Mouse (Mus musculus) stomach, postnatal 0 days (tissue): ENCODE measurements around the gene Slit1. TPM values are rescaled to one million over a fixed set of nuclear protein-coding genes. Genes with fewer than 3 reads are reported as not detected.

Experiments
- ATAC-seq: fragments of 200-750 bp; cut with Nextera tagmentation; 2 replicates; pipeline ENCODE4 v1.8.0; 2017; ENCODE audit not compliant: low FRiP score, low TSS enrichment
- DNase-seq: peaks from one replicate; pipeline ENCODE4 v3.0.0-alpha.2; 2016; ENCODE audit warnings: low spot score
- H3K27ac ChIP-seq: fragments of 300-500 bp; sonication (generic); replicated peaks from 2 replicates; pipeline ENCODE4 v1.5.1; 2014; ENCODE audit warnings: mild to moderate bottlenecking, control low read depth
- H3K27me3 ChIP-seq: fragments of 300-500 bp; sonication (generic); 2 replicates; pipeline ENCODE4 v1.6.1; 2014; ENCODE audit warnings: low read length; ENCODE audit not compliant: control insufficient read depth, insufficient read depth
- H3K36me3 ChIP-seq: fragments of 300-500 bp; sonication (generic); 2 replicates; pipeline ENCODE4 v1.6.1; 2014; ENCODE audit warnings: low read length, mixed read lengths; ENCODE audit not compliant: control insufficient read depth, insufficient read depth
- H3K4me1 ChIP-seq: fragments of 300-500 bp; sonication (generic); replicated peaks from 2 replicates; pipeline ENCODE4 v1.6.1; 2014; ENCODE audit warnings: antibody characterized with exemption; ENCODE audit not compliant: control insufficient read depth, insufficient read depth
- H3K4me2 ChIP-seq: fragments of 300-500 bp; sonication (generic); replicated peaks from 2 replicates; pipeline ENCODE4 v1.6.1; 2014; ENCODE audit warnings: low read depth, mild to moderate bottlenecking, control low read depth, moderate library complexity
- H3K4me3 ChIP-seq: fragments of 300-500 bp; sonication (generic); 2 replicates; pipeline ENCODE4 v1.5.1; 2014; ENCODE audit warnings: low read depth, low read length, control low read depth
- H3K9ac ChIP-seq: fragments of 300-500 bp; sonication (generic); 2 replicates; pipeline ENCODE4 v1.6.1; 2014; ENCODE audit warnings: mild to moderate bottlenecking, low read length, control low read depth, mixed read lengths
- H3K9me3 ChIP-seq: fragments of 300-500 bp; sonication (generic); 2 replicates; pipeline ENCODE4 v1.6.1; 2016; ENCODE audit warnings: low read length; ENCODE audit not compliant: control insufficient read depth
- CTCF ChIP-seq: IDR thresholded peaks from 2 replicates; pipeline ENCODE4 v1.5.1; 2016; ENCODE audit warnings: antibody characterized with exemption, low read depth, mild to moderate bottlenecking, moderate library complexity
- EP300 ChIP-seq: optimal IDR thresholded peaks from 2 replicates; pipeline ENCODE3; 2016; ENCODE audit warnings: antibody characterized with exemption
- WGBS: fragments of 180-500 bp; shearing (Covaris S2); extraction: QIAGEN DNeasy Blood & Tissue Kit; methylation state at CpG from one replicate; pipeline ENCODE4 v1.1.7; 2014; 5-methylcytosine and 5-hydroxymethylcytosine counted together
- polyA plus RNA-seq: library from polyadenylated mRNA; unstranded; fragments of >200 nt; fragmentation: Nextera tagmentation; extraction: Ambion mirVana; gene quantifications from 2 replicates; pipeline ENCODE4 v1.2.1, GENCODE M21; 2015

The Slit1 gene
- polyA plus RNA-seq, 1 experiment from 2014 or later = 0.28 TPM

DNA sequence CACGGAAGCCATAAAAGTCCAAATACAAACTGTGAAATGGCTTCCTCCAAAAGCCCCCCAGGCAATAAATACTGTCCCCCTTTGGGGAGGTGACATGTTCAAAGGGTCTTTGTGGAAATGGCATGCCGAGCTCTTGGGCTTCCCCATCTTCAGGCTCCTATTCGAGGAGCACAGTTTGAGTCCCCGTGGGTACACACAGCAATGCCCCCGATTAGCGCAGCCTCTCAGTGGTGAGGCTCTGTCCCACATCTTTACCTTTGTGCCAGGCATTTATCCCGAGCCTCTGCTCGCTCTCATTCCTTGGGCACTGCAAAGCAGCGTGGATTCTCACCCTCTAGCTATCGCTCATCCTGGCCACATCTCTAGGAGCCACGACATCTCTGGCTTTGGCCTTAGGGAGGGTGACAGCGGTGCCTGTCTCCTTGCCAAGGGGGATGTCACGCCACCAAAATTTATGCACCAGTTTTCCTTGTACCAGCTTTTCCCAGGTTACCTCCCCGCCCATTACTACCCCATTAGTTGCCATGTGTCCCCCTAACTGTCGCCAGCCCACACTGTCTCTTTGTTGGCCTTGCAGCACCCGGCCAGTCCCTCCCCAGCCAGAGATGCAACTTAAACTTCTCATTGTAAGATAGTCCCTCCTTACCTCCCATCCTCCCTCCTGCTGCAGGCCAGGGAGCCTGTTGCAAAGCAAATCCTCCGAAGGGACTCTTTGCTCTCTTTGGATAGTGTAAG is 37.2 kb downstream of the Slit1 start:
- TF ChIP-seq CTCF (no peak), EP300 (no peak)
- Histone ChIP-seq H3K4me1 (no peaks in the 10 kb centered on the region), H3K9ac (no peak overlapping the region), H3K27ac (no peak overlapping the region), H3K36me3 (no peaks in the 10 kb centered on the region), H3K4me3 (no peak overlapping the region), H3K4me2 (no peak overlapping the region), H3K9me3 (no peaks in the 10 kb centered on the region), H3K27me3 (no peaks in the 10 kb centered on the region)
- DNase-seq (no peak), ATAC-seq (no peak)
- WGBS = 80% methylated on average over 17 of the region's 17 CpGs

DNA sequence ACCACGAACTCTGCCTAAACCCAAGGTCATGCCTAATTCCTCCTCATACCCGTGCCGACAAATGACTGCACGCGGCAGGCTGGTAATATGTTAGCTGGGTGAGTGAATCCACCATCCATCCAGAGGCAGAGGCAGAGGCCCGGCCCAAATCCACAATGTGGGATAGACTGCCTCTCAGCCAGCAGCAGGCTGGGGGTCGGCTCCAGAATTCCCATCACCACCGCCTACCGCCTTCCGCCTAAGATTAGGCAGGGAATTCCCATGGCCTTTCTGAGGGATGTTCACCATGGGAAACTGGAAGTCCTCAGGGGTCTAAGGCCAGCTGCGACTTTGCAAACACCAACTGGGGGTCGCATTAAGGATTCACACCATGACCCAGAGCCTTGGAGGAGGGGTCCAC is 38.0 kb downstream of the Slit1 start:
- Histone ChIP-seq H3K36me3 (no peaks in the 10 kb centered on the region), H3K27me3 (no peaks in the 10 kb centered on the region), H3K4me3 (no peak overlapping the region), H3K9me3 (no peaks in the 10 kb centered on the region), H3K4me1 (no peaks in the 10 kb centered on the region), H3K9ac (no peak overlapping the region), H3K27ac (no peak overlapping the region), H3K4me2 (no peak overlapping the region)
- TF ChIP-seq EP300 (no peak), CTCF (no peak)
- WGBS = 43% methylated on average over 12 of the region's 12 CpGs
- ATAC-seq (no peak), DNase-seq (no peak)

DNA sequence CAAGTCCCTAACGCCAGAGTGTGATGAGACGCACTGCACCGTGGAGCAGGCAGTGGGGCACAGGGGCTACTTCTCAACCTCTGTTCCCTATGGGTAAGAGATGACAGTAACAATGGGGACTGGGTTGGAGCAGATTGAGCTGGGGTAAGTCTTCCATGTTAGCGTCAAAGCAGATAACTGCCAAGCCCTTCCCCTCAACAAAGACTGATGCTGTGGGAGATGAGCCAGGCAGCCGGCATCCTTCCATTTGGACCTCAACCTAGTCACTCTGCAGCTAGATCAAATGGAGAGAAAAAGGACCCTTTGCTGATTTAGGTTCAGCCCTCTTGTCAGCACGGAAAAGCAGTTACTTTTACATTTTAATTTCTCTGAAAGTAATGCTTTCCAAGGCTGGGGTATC is 40.8 kb downstream of the Slit1 start:
- no peak for ATAC-seq
- TF ChIP-seq CTCF (no peak), EP300 (no peak)
- Histone ChIP-seq H3K4me1 (no peaks in the 10 kb centered on the region), H3K27me3 (no peaks in the 10 kb centered on the region), H3K9me3 (no peaks in the 10 kb centered on the region), H3K9ac (no peak overlapping the region), H3K27ac (no peak overlapping the region), H3K36me3 (no peaks in the 10 kb centered on the region), H3K4me2 (no peak overlapping the region), H3K4me3 (no peak overlapping the region)
- 78% methylated on average over 6 of the region's 6 CpGs for WGBS
- DNase-seq = no peak

DNA sequence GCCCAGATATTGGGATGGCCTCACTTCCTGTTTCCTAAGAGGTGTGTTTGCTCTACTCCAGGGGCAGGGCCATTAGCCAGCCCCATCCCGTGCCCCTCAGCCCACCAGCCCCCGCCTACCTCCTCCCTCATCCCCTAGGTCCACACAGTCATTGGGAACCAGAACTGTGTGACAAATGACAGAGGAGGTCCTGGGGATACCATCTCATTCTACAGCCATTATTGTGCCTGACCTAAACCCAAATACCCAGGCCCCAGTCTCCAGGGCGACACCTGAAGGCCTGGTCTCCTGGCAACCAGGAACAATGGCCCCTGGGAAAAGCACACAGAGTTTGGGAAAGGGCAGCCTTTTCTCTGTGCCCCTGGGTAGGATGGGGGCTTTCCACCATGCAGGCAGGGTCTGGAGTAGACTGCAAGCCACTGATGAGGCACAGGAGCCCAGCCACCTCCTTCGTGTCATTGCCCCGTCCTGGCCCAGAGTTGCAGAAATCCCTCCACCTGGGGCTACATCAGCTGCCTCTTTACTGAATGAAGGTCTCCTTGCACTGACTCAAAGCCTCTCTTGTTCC is 44.5 kb downstream of the Slit1 start:
- no peak for ATAC-seq
- Histone ChIP-seq H3K9me3 (no peaks in the 10 kb centered on the region), H3K4me2 (no peak overlapping the region), H3K27ac (no peak overlapping the region), H3K9ac (no peak overlapping the region), H3K4me3 (no peak overlapping the region), H3K27me3 (no peaks in the 10 kb centered on the region), H3K4me1 (no peaks in the 10 kb centered on the region), H3K36me3 (no peaks in the 10 kb centered on the region)
- TF ChIP-seq CTCF (no peak), EP300 (no peak)
- 64% methylated on average over 5 of the region's 5 CpGs for WGBS
- no peak for DNase-seq

DNA sequence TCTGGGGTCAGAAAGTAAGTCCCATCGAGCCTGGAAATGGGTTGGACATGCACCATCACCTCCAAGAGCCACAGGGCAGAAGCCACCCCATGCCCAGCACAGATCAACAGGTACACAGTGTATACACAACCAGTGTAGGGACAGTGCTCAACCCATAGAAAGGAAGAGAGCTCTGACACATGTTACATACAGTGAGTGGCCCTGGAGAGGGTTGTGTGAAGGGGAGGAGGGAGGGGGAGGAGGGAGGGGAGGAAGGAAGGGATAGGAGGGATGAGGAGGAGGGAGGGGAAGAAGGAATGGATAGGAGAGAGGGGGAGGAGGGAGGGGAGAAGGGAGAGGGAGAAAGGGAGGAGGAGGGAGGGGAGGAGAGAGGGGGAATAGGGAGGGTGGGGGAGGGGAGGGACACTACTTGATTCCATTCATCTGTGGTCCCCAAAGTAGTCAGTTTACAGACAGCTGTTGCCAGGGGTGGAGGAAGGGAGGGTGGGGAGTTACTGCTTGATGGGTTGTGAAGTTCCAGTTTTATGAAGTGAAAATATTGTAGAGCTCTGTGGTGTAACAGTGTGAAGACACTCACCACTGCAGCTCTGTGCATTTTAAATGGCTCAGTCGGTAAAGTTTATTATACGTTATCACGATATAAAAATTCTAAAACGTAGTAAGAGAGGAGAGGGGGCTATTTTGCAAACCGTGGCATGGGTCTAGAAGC is 45.5 kb downstream of the Slit1 start:
- Histone ChIP-seq H3K27me3 (no peaks in the 10 kb centered on the region), H3K36me3 (no peaks in the 10 kb centered on the region), H3K9me3 (no peaks in the 10 kb centered on the region), H3K4me2 (no peak overlapping the region), H3K4me1 (no peaks in the 10 kb centered on the region), H3K9ac (no peak overlapping the region), H3K27ac (no peak overlapping the region), H3K4me3 (no peak overlapping the region)
- DNase-seq (no peak), ATAC-seq (peak; percentile 18; the same call in 1 of the 2 replicates)
- WGBS = 63% methylated on average over 6 of the region's 6 CpGs
- TF ChIP-seq EP300 (no peak), CTCF (no peak)
